Mouse (Mus musculus): ENCODE measurements around the gene Nrxn2. TPM values are rescaled to one million over a fixed set of nuclear protein-coding genes. Genes with fewer than 3 reads are reported as not detected.

Nrxn2 gene
- total and polyA plus RNA-seq, 3 experiments, result 0.20 to 0.71 (median 0.30) TPM

- Histone ChIP-seq H3K4me2 (ENCODE audit: insufficient read depth, low read depth, poor library complexity, severe bottlenecking) (0 out of 2 replicates have a peak overlapping the region, but pooled peaks have one; percentile 90), H3K79me2 (replicated peaks; ENCODE audit: control insufficient read depth, extremely low read depth, insufficient read depth, poor library complexity, severe bottlenecking) (no peaks in the 10 kb centered on the region), H3K4me3 (replicated peaks in 1 of 3; ENCODE audit: low read depth in 2 of 3, low read length in 2 of 3, poor library complexity in 1 of 3) (no peak overlapping the region), H3K4me1 (ENCODE audit: control insufficient read depth in 1 of 2, insufficient read depth in 2 of 2) (peaks cover 4 to 39% of the 10 kb centered on the region in 2 experiments), H3K27me3 (replicated peaks) (no peaks in the 10 kb centered on the region), H3K9me3 (replicated peaks; ENCODE audit: low read length) (no peaks in the 10 kb centered on the region), H3K27ac (ENCODE audit: insufficient read depth, low read depth) (no peak overlapping the region), H3K9ac (ENCODE audit: insufficient read depth, low read depth) (no peak overlapping the region), H3K36me3 (replicated peaks in 1 of 2; ENCODE audit: control insufficient read depth in 1 of 2, insufficient read depth in 1 of 2, low read length in 1 of 2) (peaks cover 0 to 30% of the 10 kb centered on the region in 2 experiments)
- in situ Hi-C loops (cut with MboI; ENCODE audit: low pct_ligation_motif_present, low pct_unique_long_range_greater_than_20kb, low sequenced_read_pairs) (no loop called here), dilution Hi-C loops (cut with MboI; ENCODE audit: extremely low pct_ligation_motif_present, extremely low pct_unique_long_range_greater_than_20kb, low sequenced_read_pairs) (no loop called here)
- TF ChIP-seq TCF12 (IDR thresholded peaks at IDR 0.05; ENCODE audit: low read depth, low read length) (no peak), UBTF (IDR thresholded peaks at IDR 0.05; ENCODE audit: low read depth, low read length) (no peak), MAZ (IDR thresholded peaks at IDR 0.05; ENCODE audit: low read depth, low read length) (no peak), ZNF384 (IDR thresholded peaks at IDR 0.05; ENCODE audit: low read depth, low read length) (no peak), POLR2AphosphoS2 (IDR thresholded peaks at IDR 0.05; ENCODE audit: low read depth, low read length) (no peak), CHD2 (IDR thresholded peaks at IDR 0.05; ENCODE audit: low read length) (no peak), USF1 (IDR thresholded peaks at IDR 0.05; ENCODE audit: low read depth, low read length) (no peak), BHLHE40 (IDR thresholded peaks at IDR 0.05; ENCODE audit: low read depth, low read length) (no peak), MXI1 (IDR thresholded peaks at IDR 0.05; ENCODE audit: low read depth, low read length) (no peak)
- DNase-seq (ENCODE audit: extremely low read depth), result no peak
Measured at GRCm38 (mm10) chr19:6401951-6402350, 16.6 kb upstream of the Nrxn2 start.

- dilution Hi-C loops (cut with MboI; ENCODE audit: extremely low pct_ligation_motif_present, extremely low pct_unique_long_range_greater_than_20kb, low sequenced_read_pairs) (no loop called here), in situ Hi-C loops (cut with MboI; ENCODE audit: low pct_ligation_motif_present, low pct_unique_long_range_greater_than_20kb, low sequenced_read_pairs) (no loop called here)
- H3K4me1 ChIP-seq (ENCODE audit: control insufficient read depth in 1 of 2, insufficient read depth in 2 of 2), result peaks cover 4 to 38% of the 10 kb centered on the region in 2 experiments
- H3K9ac ChIP-seq (ENCODE audit: insufficient read depth, low read depth), result no peak overlapping the region
- H3K27ac ChIP-seq (ENCODE audit: insufficient read depth, low read depth), result no peak overlapping the region
- no peak overlapping the region for H3K4me2 ChIP-seq (ENCODE audit: insufficient read depth, low read depth, poor library complexity, severe bottlenecking)
- peaks cover 0 to 39% of the 10 kb centered on the region in 2 experiments for H3K36me3 ChIP-seq (replicated peaks in 1 of 2; ENCODE audit: control insufficient read depth in 1 of 2, insufficient read depth in 1 of 2, low read length in 1 of 2)
- TF ChIP-seq ETS1 (conservative IDR thresholded peaks at IDR 0.05; ENCODE audit: low read depth, low read length) (no peak), IRF4 (IDR thresholded peaks at IDR 0.05; ENCODE audit: low read depth, low read length) (no peak), CTCF (conservative IDR thresholded peaks at IDR 0.05 in 1 of 2, IDR thresholded peaks at IDR 0.05 in 1 of 2; ENCODE audit: low read depth in 2 of 2, low read length in 2 of 2) (no peak), CHD2 (IDR thresholded peaks at IDR 0.05; ENCODE audit: low read length) (no peak), SIN3A (IDR thresholded peaks at IDR 0.05; ENCODE audit: low read length) (no peak), MAFK (IDR thresholded peaks at IDR 0.05; ENCODE audit: insufficient replicate concordance, low read length) (no peak), RCOR1 (conservative IDR thresholded peaks at IDR 0.05; ENCODE audit: low read depth, low read length) (no peak), JUN (IDR thresholded peaks at IDR 0.05; ENCODE audit: insufficient read depth, low read depth, low read length) (no peak), ZMIZ1 (IDR thresholded peaks at IDR 0.05; ENCODE audit: low read depth, low read length) (no peak), JUND (conservative IDR thresholded peaks at IDR 0.05; ENCODE audit: low read depth, low read length) (no peak), SMC3 (IDR thresholded peaks at IDR 0.05; ENCODE audit: low read depth, low read length) (no peak), USF2 (conservative IDR thresholded peaks at IDR 0.05; ENCODE audit: low read depth, low read length) (no peak), MAZ (IDR thresholded peaks at IDR 0.05; ENCODE audit: low read depth, low read length) (no peak), NELFE (IDR thresholded peaks at IDR 0.05; ENCODE audit: low read depth, low read length) (no peak), PAX5 (IDR thresholded peaks at IDR 0.05; ENCODE audit: low read length) (no peak), E2F4 (IDR thresholded peaks at IDR 0.05; ENCODE audit: insufficient replicate concordance, low read depth, low read length) (no peak), BHLHE40 (IDR thresholded peaks at IDR 0.05; ENCODE audit: low read depth, low read length) (no peak), MYC (IDR thresholded peaks at IDR 0.05; ENCODE audit: low read depth, low read length) (no peak), NRF1 (IDR thresholded peaks at IDR 0.05; ENCODE audit: low read depth, low read length) (no peak), KAT2A (IDR thresholded peaks at IDR 0.05; ENCODE audit: insufficient replicate concordance, low read length) (no peak)
- H3K27me3 ChIP-seq (replicated peaks), result no peaks in the 10 kb centered on the region
- no peak for DNase-seq (ENCODE audit: extremely low read depth)
- H3K9me3 ChIP-seq (replicated peaks; ENCODE audit: low read length), result no peaks in the 10 kb centered on the region
- H3K79me2 ChIP-seq (replicated peaks; ENCODE audit: control insufficient read depth, extremely low read depth, insufficient read depth, poor library complexity, severe bottlenecking), result no peaks in the 10 kb centered on the region
- H3K4me3 ChIP-seq (replicated peaks in 1 of 3; ENCODE audit: low read depth in 2 of 3, low read length in 2 of 3, poor library complexity in 1 of 3), result no peak overlapping the region
Measured at GRCm38 (mm10) chr19:6403869-6404268, 14.7 kb upstream of the Nrxn2 start.

Data from CH12.LX (cell line).